ENCODE assay signal across 30 mouse cellular contexts in the genomic region with DNA sequence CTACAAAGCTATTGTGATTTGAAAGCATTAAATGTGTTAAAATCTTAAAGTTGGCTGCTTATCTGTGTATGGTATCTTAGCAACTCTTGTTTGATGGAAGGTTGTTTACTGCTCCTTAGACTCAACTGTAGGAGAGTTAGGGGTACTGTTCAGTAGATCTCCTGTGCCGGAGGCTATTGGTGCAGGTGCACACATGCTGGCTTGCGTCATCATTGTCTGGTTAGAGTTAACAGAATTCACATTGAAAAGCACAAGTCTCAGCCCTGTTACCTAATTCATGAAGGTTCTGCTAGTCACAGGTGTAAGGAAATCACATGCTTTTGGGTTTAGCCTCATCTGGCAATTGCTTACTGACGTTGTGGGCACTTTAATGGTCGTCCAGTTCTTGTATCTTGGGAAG.
DNase-seq lines count a peak whose midpoint lies in the region; ATAC-seq and TF ChIP-seq lines count a peak whose summit lies in the region.
"Had no signal": no experiment of that assay in that cellular context is flagged by ENCODE, and none has a peak within 500 bp of the region (broad histone marks: within the 10 kb centered on the region; RNA-seq: fewer than 3 reads in every experiment).

No protein-coding gene starts in this region.

- H3K9ac ChIP-seq in midbrain, embryonic 11.5 days (ENCODE audit: low read length): no peak overlapping the region
- H3K9ac ChIP-seq in midbrain, embryonic 13.5 days (replicated peaks): no peak overlapping the region
- H3K9ac ChIP-seq in forebrain, postnatal 0 days: no peak overlapping the region
- H3K9ac ChIP-seq: embryonic facial prominence, embryonic 12.5 days; heart, embryonic 13.5 days; hindbrain, embryonic 12.5 days; kidney, embryonic 15.5 days; limb, embryonic 13.5 days; liver, embryonic 12.5 days; liver, postnatal 0 days had no signal

- 98% methylated on average over 4 of the region's 4 CpGs for WGBS in midbrain, embryonic 11.5 days
- WGBS in midbrain, embryonic 13.5 days: 96% methylated on average over 4 of the region's 4 CpGs
- WGBS in kidney, adult 2 months: 83% methylated on average over 4 of the region's 4 CpGs
- WGBS in forebrain, postnatal 0 days: 86% methylated on average over 4 of the region's 4 CpGs

- no peaks in the 10 kb centered on the region for H3K36me3 ChIP-seq in midbrain, embryonic 11.5 days (ENCODE audit: control insufficient read depth, insufficient read depth, low read length)
- no peaks in the 10 kb centered on the region for H3K36me3 ChIP-seq in midbrain, embryonic 13.5 days
- H3K36me3 ChIP-seq in kidney, adult 2 months (ENCODE audit: control insufficient read depth, insufficient read depth, low read length): no peaks in the 10 kb centered on the region
- H3K36me3 ChIP-seq in forebrain, postnatal 0 days (ENCODE audit: insufficient read depth): no peaks in the 10 kb centered on the region
- H3K36me3 ChIP-seq: embryonic facial prominence, embryonic 12.5 days; heart, embryonic 13.5 days; hindbrain, embryonic 12.5 days; kidney, embryonic 15.5 days; limb, embryonic 13.5 days; liver, embryonic 12.5 days had no signal

- H3K4me3 ChIP-seq in midbrain, embryonic 11.5 days (ENCODE audit: low read depth, low read length): no peak overlapping the region
- no peak overlapping the region for H3K4me3 ChIP-seq in midbrain, embryonic 13.5 days (replicated peaks)
- H3K4me3 ChIP-seq in kidney, adult 2 months (ENCODE audit: insufficient read depth, low read depth, low read length): no peak overlapping the region
- H3K4me3 ChIP-seq in forebrain, postnatal 0 days (ENCODE audit: low read depth, low read length): no peak overlapping the region
- H3K4me3 ChIP-seq: embryonic facial prominence, embryonic 12.5 days; heart, adult 2 months; heart, embryonic 13.5 days; hindbrain, embryonic 12.5 days; kidney, embryonic 15.5 days; layer of hippocampus, adult 2 months; limb, embryonic 13.5 days; liver, embryonic 12.5 days had no signal

- DNase-seq in midbrain, embryonic 11.5 days (ENCODE audit: low spot score, missing footprints): peak; percentile 74
- DNase-seq in thymus, postnatal 4 days: peak; percentile 43
- DNase-seq in kidney, adult 2 months: no peak
- DNase-seq in forebrain, postnatal 0 days: no peak
- DNase-seq: adrenal gland, postnatal 14 days; cerebellum, adult 11 months; cerebellum, adult 9-10 months; cerebellum, postnatal 36 days; gastrocnemius, postnatal 25 days; heart, adult 2 months; heart, postnatal 14 days; kidney, adult 11 months; kidney, postnatal 25 days; liver, postnatal 0 days; lung, postnatal 10 days; spleen, adult 18-20 months had no signal

- TF ChIP-seq CTCF in kidney, adult 2 months (conservative IDR thresholded peaks at IDR 0.05; ENCODE audit: insufficient read depth, insufficient read length, low read depth, low read length): no peak
- no peak for TF ChIP-seq CTCF in forebrain, postnatal 0 days (IDR thresholded peaks at IDR 0.05; ENCODE audit: low read depth)

- TF ChIP-seq POLR2A in kidney, adult 2 months (IDR thresholded peaks at IDR 0.05; ENCODE audit: low read depth, low read length): no peak

- H3K4me1 ChIP-seq in midbrain, embryonic 11.5 days (ENCODE audit: control insufficient read depth, insufficient read depth, low read length): no peaks in the 10 kb centered on the region
- no peaks in the 10 kb centered on the region for H3K4me1 ChIP-seq in midbrain, embryonic 13.5 days (replicated peaks)
- H3K4me1 ChIP-seq in kidney, adult 2 months (ENCODE audit: control insufficient read depth, insufficient read depth, low read length): peaks cover 8% of the 10 kb centered on the region; the same call in 1 of the 2 replicates
- H3K4me1 ChIP-seq in forebrain, postnatal 0 days (ENCODE audit: insufficient read depth): no peaks in the 10 kb centered on the region

- no peak for ATAC-seq in midbrain, embryonic 11.5 days (ENCODE audit: low FRiP score)
- ATAC-seq in midbrain, embryonic 13.5 days: no peak
- peak; percentile 61 for ATAC-seq in CD4-positive, CD25-positive, alpha-beta regulatory T cell, adult 4 months
- peak; percentile 47 for ATAC-seq in inflammation-experienced regulatory T-cells, adult 6 months
- ATAC-seq in forebrain, postnatal 0 days: no peak
- ATAC-seq: forebrain, embryonic 14.5 days; liver, embryonic 12.5 days; liver, postnatal 0 days; midbrain, embryonic 16.5 days had no signal

- H3K27me3 ChIP-seq in midbrain, embryonic 11.5 days (ENCODE audit: control insufficient read depth, insufficient read depth, low read length): no peaks in the 10 kb centered on the region
- no peaks in the 10 kb centered on the region for H3K27me3 ChIP-seq in midbrain, embryonic 13.5 days
- no peaks in the 10 kb centered on the region for H3K27me3 ChIP-seq in kidney, adult 2 months (replicated peaks; ENCODE audit: control insufficient read depth, insufficient read depth, low read length)
- no peaks in the 10 kb centered on the region for H3K27me3 ChIP-seq in forebrain, postnatal 0 days (ENCODE audit: insufficient read depth, low read length)
- H3K27me3 ChIP-seq: embryonic facial prominence, embryonic 12.5 days; heart, embryonic 13.5 days; hindbrain, embryonic 12.5 days; kidney, embryonic 15.5 days; limb, embryonic 13.5 days; liver, embryonic 12.5 days had no signal

- no peak overlapping the region for H3K27ac ChIP-seq in midbrain, embryonic 11.5 days (ENCODE audit: low read depth, low read length)
- H3K27ac ChIP-seq in midbrain, embryonic 13.5 days: no peak overlapping the region
- H3K27ac ChIP-seq in kidney, adult 2 months (ENCODE audit: insufficient read depth, low read depth, low read length): no peak overlapping the region
- no peak overlapping the region for H3K27ac ChIP-seq in forebrain, postnatal 0 days (ENCODE audit: low read depth, low read length)
- H3K27ac ChIP-seq: embryonic facial prominence, embryonic 12.5 days; heart, adult 2 months; heart, embryonic 13.5 days; hindbrain, embryonic 12.5 days; kidney, embryonic 15.5 days; limb, embryonic 13.5 days; liver, embryonic 12.5 days; macrophage had no signal

- H3K4me2 ChIP-seq in midbrain, embryonic 11.5 days: no peak overlapping the region
- H3K4me2 ChIP-seq in midbrain, embryonic 13.5 days (replicated peaks): no peak overlapping the region
- H3K4me2 ChIP-seq in forebrain, postnatal 0 days (ENCODE audit: low read depth): no peak overlapping the region
- H3K4me2 ChIP-seq: embryonic facial prominence, embryonic 12.5 days; heart, embryonic 13.5 days; hindbrain, embryonic 12.5 days; kidney, embryonic 15.5 days; limb, embryonic 13.5 days; liver, embryonic 12.5 days had no signal

- no peaks in the 10 kb centered on the region for H3K9me3 ChIP-seq in midbrain, embryonic 11.5 days (ENCODE audit: control insufficient read depth, low read length)
- H3K9me3 ChIP-seq in midbrain, embryonic 13.5 days: no peaks in the 10 kb centered on the region
- H3K9me3 ChIP-seq in forebrain, postnatal 0 days (ENCODE audit: low read length): no peaks in the 10 kb centered on the region
- H3K9me3 ChIP-seq: embryonic facial prominence, embryonic 12.5 days; G1E; heart, embryonic 13.5 days; hindbrain, embryonic 12.5 days; kidney, embryonic 15.5 days; limb, embryonic 13.5 days; liver, embryonic 12.5 days had no signal

Comparison
In these comparisons a context has a peak if more than half of its experiments do, and no peak if none do; other contexts are left out.
1. ATAC-seq: peak in CD4-positive, CD25-positive, alpha-beta regulatory T cell, adult 4 months (single experiment) and inflammation-experienced regulatory T-cells, adult 6 months (single experiment); none in midbrain, embryonic 11.5 days (single experiment), midbrain, embryonic 13.5 days (single experiment) and forebrain, postnatal 0 days (single experiment).
2. DNase-seq: peak in midbrain, embryonic 11.5 days (single experiment) and thymus, postnatal 4 days (single experiment); none in kidney, adult 2 months (single experiment) and forebrain, postnatal 0 days (single experiment).